Mouse (Mus musculus) embryonic facial prominence, embryonic 12.5 days (tissue): ENCODE data around the gene Necap2. TPM values are rescaled to one million over a fixed set of nuclear protein-coding genes. Genes with fewer than 3 reads are reported as not detected.
A peak's percentile ranks its signal among the peaks of the same experiment; 100 is the strongest.

Experiments
- ATAC-seq: fragments of 200-750 bp; cut with Nextera tagmentation; 2 replicates; pipeline ENCODE4 v1.8.0; 2017; ENCODE audit not compliant: insufficient number of reproducible peaks, insufficient read depth, low FRiP score, low TSS enrichment
- H3K27ac ChIP-seq: fragments of 300-500 bp; sonication (generic); 2 replicates; pipeline ENCODE4 v1.5.1; 2016; ENCODE audit warnings: mild to moderate bottlenecking
- H3K27me3 ChIP-seq: fragments of 300-500 bp; sonication (generic); 2 replicates; pipeline ENCODE4 v1.6.1; 2016; ENCODE audit warnings: mild to moderate bottlenecking, moderate library complexity
- H3K36me3 ChIP-seq: fragments of 300-500 bp; sonication (generic); 2 replicates; pipeline ENCODE4 v1.6.1; 2016; ENCODE audit warnings: mild to moderate bottlenecking
- H3K4me1 ChIP-seq: fragments of 300-500 bp; sonication (generic); 2 replicates; pipeline ENCODE4 v1.6.1; 2016
- H3K4me2 ChIP-seq: fragments of 300-500 bp; sonication (generic); replicated peaks from 2 replicates; pipeline ENCODE4 v1.6.1; 2016; ENCODE audit warnings: mild to moderate bottlenecking, moderate library complexity
- H3K4me3 ChIP-seq: fragments of 300-500 bp; sonication (generic); 2 replicates; pipeline ENCODE4 v1.5.1; 2016; ENCODE audit warnings: mild to moderate bottlenecking
- H3K9ac ChIP-seq: fragments of 300-500 bp; sonication (generic); 2 replicates; pipeline ENCODE4 v1.6.1; 2016; ENCODE audit warnings: mild to moderate bottlenecking, moderate library complexity
- H3K9me3 ChIP-seq: fragments of 300-500 bp; sonication (generic); 2 replicates; pipeline ENCODE4 v1.6.1; 2016; ENCODE audit warnings: mild to moderate bottlenecking, moderate library complexity
- WGBS: fragments of 180-500 bp; shearing (Covaris S2); methylation state at CpG from one replicate; pipeline ENCODE4 v1.1.7; 2016; 5-methylcytosine and 5-hydroxymethylcytosine counted together
- polyA plus RNA-seq: library from polyadenylated mRNA; unstranded; fragments of >200 nt; fragmentation: Nextera tagmentation; extraction: Ambion mirVana; gene quantifications from 2 replicates; pipeline ENCODE4 v1.2.1, GENCODE M21; 2016

Necap2 gene
- polyA plus RNA-seq, 1 experiment from 2014 or later = 79.8 TPM

- 89% methylated on average over 11 of the region's 11 CpGs for WGBS
- Histone ChIP-seq H3K36me3 (peaks cover 66% of the 10 kb centered on the region), H3K4me2 (no peak overlapping the region), H3K4me3 (no peak overlapping the region), H3K27ac (no peak overlapping the region), H3K4me1 (peaks cover 10% of the 10 kb centered on the region), H3K27me3 (no peaks in the 10 kb centered on the region), H3K9ac (no peak overlapping the region), H3K9me3 (no peaks in the 10 kb centered on the region)
- ATAC-seq = no peak
Observed at GRCm38 (mm10) chr4:141072502-141072901, 5.7 kb downstream of the Necap2 start.

DNA sequence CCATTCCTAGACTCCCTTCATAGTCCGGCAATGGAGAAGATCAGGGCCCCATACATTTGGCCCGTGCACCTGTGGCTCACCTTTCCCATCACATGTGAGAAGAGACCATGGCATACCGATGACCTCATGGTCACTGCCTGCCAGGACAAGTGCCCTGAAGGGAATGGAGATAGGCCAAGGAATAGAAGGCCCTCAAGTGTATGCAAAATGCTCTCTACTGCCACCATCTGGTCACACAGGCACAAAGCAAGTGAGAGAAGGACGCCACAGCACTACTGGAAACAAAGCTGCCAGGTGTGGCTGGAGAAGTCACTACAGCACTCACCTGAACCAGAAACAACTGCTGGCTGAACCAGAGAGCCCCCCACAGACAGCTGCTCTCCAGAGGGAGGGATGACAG lies 8.4 kb downstream of the Necap2 start:
- no peak for ATAC-seq
- Histone ChIP-seq H3K9ac (no peak overlapping the region; the same call in 1 of the 2 replicates), H3K36me3 (peaks cover 87% of the 10 kb centered on the region), H3K4me2 (no peak overlapping the region), H3K27ac (no peak overlapping the region), H3K4me1 (no peaks in the 10 kb centered on the region), H3K4me3 (no peak overlapping the region), H3K9me3 (no peaks in the 10 kb centered on the region), H3K27me3 (no peaks in the 10 kb centered on the region)
- WGBS = 62% methylated on average over 4 of the region's 4 CpGs

DNA sequence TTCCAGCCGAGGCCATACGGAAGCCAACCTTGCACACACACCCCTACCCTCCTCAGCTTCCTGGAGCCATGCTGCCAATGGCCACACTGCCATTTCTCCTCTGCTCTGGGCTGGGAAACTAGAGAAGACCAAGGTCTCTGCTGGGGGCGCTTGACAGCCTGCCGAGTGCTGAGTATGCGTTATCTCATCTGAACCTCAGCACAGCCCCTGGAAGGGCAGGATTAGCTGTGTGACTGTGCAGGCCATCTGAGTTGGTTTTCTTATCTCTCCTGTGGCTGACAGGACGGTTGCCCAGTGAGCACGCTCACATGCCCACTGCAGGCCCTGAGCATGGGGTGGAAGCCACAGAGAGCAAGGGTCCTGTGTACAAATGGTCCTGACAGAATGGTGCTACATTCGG lies 9.5 kb downstream of the Necap2 start:
- H3K27me3 ChIP-seq = no peaks in the 10 kb centered on the region
- H3K36me3 ChIP-seq = peaks cover 80% of the 10 kb centered on the region
- 87% methylated on average over 8 of the region's 8 CpGs for WGBS
- ATAC-seq = no peak
- no peak overlapping the region for H3K4me2 ChIP-seq
- H3K9me3 ChIP-seq = no peaks in the 10 kb centered on the region
- no peak overlapping the region for H3K4me3 ChIP-seq
- no peaks in the 10 kb centered on the region for H3K4me1 ChIP-seq
- H3K9ac ChIP-seq = no peak overlapping the region
- no peak overlapping the region for H3K27ac ChIP-seq

DNA sequence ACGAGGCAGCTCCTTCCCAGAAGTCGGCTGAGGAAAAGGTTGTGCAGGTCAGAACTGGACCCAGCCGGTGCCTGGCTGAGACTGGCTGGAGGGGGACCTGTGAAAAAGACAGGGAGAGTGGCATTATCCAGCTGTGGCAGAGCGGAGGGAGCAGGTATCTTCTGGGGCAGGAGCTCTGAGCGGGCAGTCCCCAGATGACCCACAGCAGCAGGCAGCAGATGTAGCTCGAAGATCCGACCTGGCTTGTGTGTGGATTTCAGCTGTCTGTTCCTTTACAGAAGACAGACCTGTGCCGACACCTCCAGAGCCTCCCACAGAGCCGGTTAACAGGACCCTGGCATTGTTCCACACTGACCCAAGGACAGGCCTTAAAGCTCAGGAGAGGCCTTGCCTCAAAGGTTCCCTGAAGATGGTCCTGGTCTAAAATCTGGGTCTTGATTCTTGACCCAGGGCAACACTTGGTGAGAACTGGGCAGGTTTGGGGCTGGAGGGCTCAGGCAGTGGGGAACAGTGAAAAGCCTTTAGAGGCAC lies 10.6 kb downstream of the Necap2 start:
- Histone ChIP-seq H3K4me3 (no peak overlapping the region), H3K27ac (no peak overlapping the region), H3K27me3 (no peaks in the 10 kb centered on the region), H3K4me2 (no peak overlapping the region), H3K9ac (no peak overlapping the region), H3K9me3 (no peaks in the 10 kb centered on the region), H3K36me3 (peaks cover 70% of the 10 kb centered on the region), H3K4me1 (no peaks in the 10 kb centered on the region)
- 88% methylated on average over 9 of the region's 9 CpGs for WGBS
- ATAC-seq = no peak

- 84% methylated on average over 12 of the region's 12 CpGs for WGBS
- no peaks in the 10 kb centered on the region for H3K4me1 ChIP-seq
Observed at GRCm38 (mm10) chr4:141066709-141067515, 11.2 kb downstream of the Necap2 start.

DNA sequence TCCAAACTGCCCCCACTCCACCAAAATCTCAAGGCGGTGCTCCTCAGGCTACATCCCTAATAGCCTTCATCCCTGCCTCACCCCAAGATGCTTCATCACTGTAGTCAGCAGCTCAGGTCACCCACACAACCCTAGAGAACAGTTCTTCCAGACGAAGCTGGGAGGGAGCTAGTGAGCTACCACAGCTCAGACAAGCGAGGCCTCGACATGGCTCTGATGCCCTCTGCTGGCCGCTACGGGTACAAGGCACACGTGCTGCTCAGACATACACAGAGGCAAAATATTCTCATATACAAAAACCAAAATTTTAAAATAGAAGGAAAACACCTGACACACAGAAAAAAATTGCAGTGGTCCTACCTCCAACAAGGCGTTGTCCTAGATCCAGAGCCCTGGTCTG lies 13.0 kb downstream of the Necap2 start:
- Histone ChIP-seq H3K9ac (no peak overlapping the region), H3K4me2 (no peak overlapping the region), H3K36me3 (peaks cover 47% of the 10 kb centered on the region), H3K4me1 (no peaks in the 10 kb centered on the region), H3K27me3 (no peaks in the 10 kb centered on the region), H3K27ac (no peak overlapping the region), H3K9me3 (no peaks in the 10 kb centered on the region), H3K4me3 (no peak overlapping the region)
- ATAC-seq = no peak
- WGBS = 4% methylated on average over 8 of the region's 8 CpGs

More at GRCm38 (mm10) chr4:141066709-141067515, 11.2 kb downstream of the Necap2 start:
- Histone ChIP-seq H3K4me2 (no peak overlapping the region), H3K27me3 (no peaks in the 10 kb centered on the region), H3K4me3 (no peak overlapping the region), H3K36me3 (peaks cover 63% of the 10 kb centered on the region), H3K27ac (no peak overlapping the region), H3K9me3 (no peaks in the 10 kb centered on the region), H3K9ac (no peak overlapping the region)
- ATAC-seq = no peak

DNA sequence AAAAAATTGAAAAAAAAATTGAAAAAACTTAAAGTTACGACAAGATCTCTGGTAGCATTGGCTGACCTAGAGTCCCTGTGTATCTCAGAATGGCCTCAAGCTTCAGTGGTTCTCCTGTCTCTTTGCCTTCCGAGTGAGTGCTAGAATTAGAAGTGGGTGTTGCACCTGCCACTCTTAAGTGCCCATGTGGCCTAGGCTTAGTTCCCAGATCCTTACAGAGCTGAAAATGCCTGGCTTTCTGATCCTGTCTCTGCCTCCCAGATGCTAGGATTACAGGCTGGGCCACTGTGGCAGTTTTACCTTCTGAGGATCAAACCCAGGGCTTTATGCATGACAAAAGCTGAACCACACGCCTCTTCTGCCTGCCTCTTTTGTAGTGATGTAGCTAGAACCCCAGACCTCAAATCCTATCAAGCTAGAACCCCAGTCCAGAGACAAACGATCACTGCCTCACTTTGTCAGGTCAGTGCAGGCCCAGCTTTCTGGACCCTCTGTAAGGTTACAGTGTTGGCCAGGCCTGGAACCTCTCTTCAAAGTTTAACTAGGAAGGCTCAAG lies 14.0 kb downstream of the Necap2 start:
- Histone ChIP-seq H3K4me3 (no peak overlapping the region), H3K4me2 (no peak overlapping the region), H3K27me3 (no peaks in the 10 kb centered on the region), H3K4me1 (peaks cover 8% of the 10 kb centered on the region), H3K27ac (no peak overlapping the region), H3K9ac (no peak overlapping the region), H3K36me3 (peaks cover 38% of the 10 kb centered on the region), H3K9me3 (no peaks in the 10 kb centered on the region)
- ATAC-seq = no peak
- 88% methylated on average over 4 of the region's 4 CpGs for WGBS

DNA sequence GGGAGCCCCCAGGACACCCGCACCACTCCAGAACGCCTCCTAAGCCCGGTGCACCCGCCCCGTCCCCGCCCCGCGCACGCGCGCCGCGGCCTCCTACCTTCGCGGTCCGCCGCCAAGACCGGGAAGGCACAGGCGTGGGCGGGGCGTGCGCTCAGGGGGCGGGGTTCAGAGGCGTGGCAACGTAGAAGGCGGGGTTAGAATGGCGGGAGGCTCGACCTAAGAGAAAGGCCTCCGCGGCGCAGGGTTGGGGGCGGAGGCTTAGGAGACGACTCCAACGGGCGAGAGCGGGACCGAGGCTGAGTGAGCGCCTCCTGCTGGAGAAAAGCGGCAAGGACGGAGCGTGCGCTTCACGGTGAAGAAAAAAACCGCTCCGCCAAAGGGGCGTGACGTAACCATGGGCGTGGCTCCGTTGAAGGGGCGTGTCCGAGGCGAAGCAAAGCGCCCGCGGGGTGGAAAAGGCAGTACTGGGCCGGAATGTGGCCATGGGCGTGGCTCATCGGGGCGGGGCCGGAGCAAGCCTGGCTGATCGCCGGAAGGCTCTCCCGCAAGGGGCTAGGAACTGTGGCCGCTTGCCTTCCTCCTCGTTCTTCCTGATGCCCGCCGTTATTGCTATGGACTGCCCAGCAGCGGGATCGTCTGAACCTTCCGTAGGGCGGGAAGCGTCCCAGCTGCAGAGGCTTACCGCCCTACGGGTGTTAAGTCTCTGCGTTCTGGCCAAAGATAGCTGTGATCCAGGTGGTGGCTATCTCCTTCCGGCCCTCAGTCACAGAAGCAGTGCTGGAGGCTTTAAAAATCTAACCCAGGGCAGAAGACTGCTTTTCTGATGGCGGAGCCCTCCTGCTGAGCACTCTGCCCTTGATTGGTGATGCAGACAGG lies 17.5 kb downstream of the Necap2 start, which contains the start of gene Crocc:
TSS of gene Crocc (minus strand) at position 125 of the 876 bp plus-strand sequence.
- Histone ChIP-seq H3K4me3 (peak within 1 kb of the TSS; percentile 57), H3K27ac (peak within 1 kb of the TSS; percentile 93), H3K27me3 (no peaks in the 10 kb centered on the region), H3K9me3 (no peaks in the 10 kb centered on the region), H3K4me2 (peak within 1 kb of the TSS; percentile 65), H3K9ac (peak within 1 kb of the TSS; percentile 82), H3K4me1 (peaks cover 15% of the 10 kb centered on the region), H3K36me3 (peaks cover 23% of the 10 kb centered on the region; the same call in 1 of the 2 replicates)
- WGBS = under 1% methylated on average over 77 of the region's 77 CpGs
- ATAC-seq = peak; percentile 92

GRCm38 (mm10) chr4:141059616-141060425 lies 18.3 kb downstream of the Necap2 start:
- Histone ChIP-seq H3K36me3 (peaks cover 26% of the 10 kb centered on the region; the same call in 1 of the 2 replicates), H3K27ac (peak overlapping the region; percentile 93), H3K4me1 (peaks cover 15% of the 10 kb centered on the region), H3K27me3 (no peaks in the 10 kb centered on the region), H3K4me3 (peak overlapping the region; percentile 57), H3K9me3 (no peaks in the 10 kb centered on the region), H3K4me2 (peak overlapping the region; percentile 65), H3K9ac (peak overlapping the region; percentile 82)
- peak; percentile 1; the same call in 1 of the 2 replicates for ATAC-seq
- WGBS = 1% methylated on average over 32 of the region's 32 CpGs

DNA sequence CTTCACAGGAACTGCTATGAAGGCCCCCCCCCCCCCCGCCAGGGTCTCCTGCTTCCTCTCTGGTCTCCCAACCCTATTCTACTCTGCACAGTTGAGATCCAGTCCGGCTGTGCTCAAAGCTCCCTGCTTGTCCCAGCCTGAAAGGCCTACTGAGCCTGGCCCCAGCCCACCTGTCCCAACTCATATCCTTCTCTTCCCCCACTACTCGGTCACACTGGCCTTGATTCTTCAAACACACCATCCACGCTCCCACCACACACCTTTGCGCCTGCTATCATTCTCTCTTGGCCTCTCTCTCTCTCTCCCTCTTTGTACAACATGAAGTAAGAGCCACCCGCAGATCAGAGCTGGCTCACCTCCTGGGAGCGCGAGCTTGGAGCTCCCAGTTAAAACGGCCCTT lies 19.3 kb downstream of the Necap2 start:
- Histone ChIP-seq H3K9me3 (no peaks in the 10 kb centered on the region), H3K36me3 (peaks cover 31% of the 10 kb centered on the region; the same call in 1 of the 2 replicates), H3K9ac (no peak overlapping the region), H3K4me1 (peaks cover 20% of the 10 kb centered on the region), H3K27ac (no peak overlapping the region), H3K4me3 (no peak overlapping the region), H3K27me3 (no peaks in the 10 kb centered on the region), H3K4me2 (0 out of 2 replicates have a peak overlapping the region, but pooled peaks have one; percentile 65)
- WGBS = 81% methylated on average over 8 of the region's 9 CpGs
- ATAC-seq = no peak
